Mouse (Mus musculus): ENCODE results near the gene Slc39a2.
"Not testable (repeated sequence)": the region's sequence is repeated elsewhere in the genome, so short reads cannot be mapped to it uniquely, and the experiment has no call there.

Slc39a2 gene

GRCm38 (mm10) chr14:51902806-51903710, 10.4 kb downstream of the Slc39a2 start:
- peak; percentile 69 for DNase-seq (ENCODE audit: low read depth, low spot score)

DNA sequence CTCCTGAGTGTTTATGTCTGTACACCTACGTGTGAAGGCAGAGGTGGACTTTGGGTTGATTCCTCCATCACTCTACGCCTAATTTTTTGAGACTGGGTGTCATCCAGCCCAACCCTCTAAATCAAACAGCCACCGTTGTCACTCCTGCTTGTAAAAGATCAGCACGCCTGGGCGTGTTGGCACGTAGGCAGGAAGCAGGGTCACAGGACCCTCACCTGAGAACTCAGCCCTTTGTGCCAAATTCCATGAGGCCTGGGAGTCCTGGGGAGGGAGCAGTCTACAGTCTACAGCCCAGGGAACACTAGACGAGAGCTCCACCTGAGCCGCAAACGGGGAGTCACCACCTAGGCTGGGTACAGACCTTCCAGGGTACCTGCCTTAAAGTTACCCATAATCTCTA, 11.1 kb downstream of the Slc39a2 start:
- no peak for DNase-seq (ENCODE audit: low read depth, low spot score)

DNA sequence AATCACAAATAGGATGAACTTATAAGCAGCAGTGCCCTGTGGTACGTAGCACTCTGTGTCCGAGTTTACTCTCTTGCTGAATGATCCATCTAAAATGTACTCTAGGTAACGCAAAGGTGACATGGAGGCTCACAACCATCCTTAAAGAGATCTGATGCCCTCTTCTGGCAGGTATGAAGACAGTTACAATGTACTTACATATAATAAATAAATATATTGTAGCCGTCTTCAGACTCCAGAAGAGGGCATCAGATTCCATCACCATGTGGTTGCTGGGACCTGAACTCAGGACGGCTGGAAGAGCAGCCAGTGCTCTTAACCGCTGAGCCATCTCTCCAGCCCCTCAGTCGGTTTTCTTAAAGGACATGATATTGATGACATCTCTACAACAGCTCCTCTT, 12.0 kb downstream of the Slc39a2 start:
- DNase-seq (ENCODE audit: low read depth, low spot score), result peak; percentile 48

DNA sequence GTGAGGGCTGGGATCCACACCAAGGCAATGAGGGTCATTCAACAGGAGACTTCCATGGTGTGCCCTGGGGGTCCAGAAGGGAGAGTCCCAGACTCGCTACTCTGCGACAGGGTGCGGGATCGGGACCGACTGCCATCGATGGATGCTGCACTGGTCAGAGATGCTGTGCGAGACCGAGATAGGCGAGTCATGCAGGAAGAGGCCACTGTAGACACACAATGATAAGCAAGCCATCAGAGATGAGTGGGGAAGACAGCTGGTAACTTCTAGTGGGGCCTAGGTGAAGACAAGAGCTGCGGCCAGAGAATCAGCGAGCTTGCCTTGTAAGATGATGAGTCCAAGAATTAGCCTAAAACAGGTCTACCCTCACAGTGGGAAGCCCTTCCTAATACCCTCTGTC, 13.4 kb downstream of the Slc39a2 start:
- no peak for DNase-seq (ENCODE audit: low read depth, low spot score)

DNA sequence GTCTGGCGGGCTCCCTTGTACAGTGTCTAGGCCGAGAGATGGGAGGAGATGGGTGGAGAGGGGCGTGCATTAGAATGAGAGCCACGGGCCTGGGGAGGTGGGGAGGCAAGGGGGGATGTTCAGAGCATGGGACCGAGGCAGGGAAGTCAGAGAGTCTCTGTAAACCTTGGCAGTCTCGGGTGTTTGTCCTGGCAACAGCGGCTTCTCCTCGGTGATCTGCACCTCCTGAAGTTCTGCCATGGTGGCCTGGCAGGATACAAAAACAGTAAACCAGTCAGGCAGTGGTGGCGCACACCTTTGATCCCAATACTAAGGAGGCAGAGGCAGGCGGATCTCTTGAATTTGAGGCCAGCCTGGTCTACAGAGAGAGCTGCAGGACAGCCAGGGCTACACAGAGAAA, 18.6 kb downstream of the Slc39a2 start:
- DNase-seq (ENCODE audit: low read depth, low spot score), result no peak

DNA sequence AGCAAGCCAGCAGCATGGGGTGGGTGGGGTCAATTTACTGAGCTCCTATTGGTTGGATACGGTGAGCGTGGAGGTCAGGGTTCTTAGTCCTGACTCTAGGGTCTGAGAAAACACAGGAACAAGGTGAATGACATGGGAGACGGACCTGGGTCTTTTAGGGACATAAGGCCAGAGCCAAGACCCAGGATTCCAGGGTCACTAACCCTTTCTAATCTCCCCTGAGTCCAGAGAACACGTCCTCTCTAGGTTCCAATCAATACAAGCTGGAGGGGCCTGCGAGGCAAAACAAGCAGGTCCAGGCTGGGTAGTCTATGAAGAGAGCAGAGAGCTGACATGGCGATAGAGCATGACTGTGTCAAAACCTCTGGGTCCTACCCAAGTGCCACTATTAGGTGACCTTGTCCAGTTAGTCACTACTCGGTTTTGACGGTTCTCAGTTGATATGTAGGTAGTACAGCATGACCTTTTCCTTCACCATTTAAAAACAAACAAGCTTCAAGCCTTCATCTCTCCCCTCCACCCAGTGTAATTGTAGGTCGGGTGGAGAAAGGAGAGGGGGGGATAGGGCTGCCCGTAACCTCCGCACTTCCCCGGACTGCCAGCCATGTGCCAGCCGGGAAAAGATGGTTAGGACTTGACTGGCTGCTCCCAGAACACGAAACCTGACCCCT, 19.8 kb downstream of the Slc39a2 start:
- peak; percentile 32 for DNase-seq (ENCODE audit: low read depth, low spot score)

- DNase-seq (ENCODE audit: low read depth, low spot score), result peak; percentile 86
These were observed 20.6 kb downstream of the Slc39a2 start for GRCm38 (mm10) chr14:51913062-51913959.

GRCm38 (mm10) chr14:51913960-51914762, 21.5 kb downstream of the Slc39a2 start, which contains the start of gene Ndrg2:
TSS of gene Ndrg2 (minus strand) at chr14:51914158.
- peak; percentile 53 for DNase-seq (ENCODE audit: low read depth, low spot score)

- DNase-seq (ENCODE audit: low read depth, low spot score), result no peak
These were observed 22.3 kb downstream of the Slc39a2 start for GRCm38 (mm10) chr14:51915030-51915429.

DNA sequence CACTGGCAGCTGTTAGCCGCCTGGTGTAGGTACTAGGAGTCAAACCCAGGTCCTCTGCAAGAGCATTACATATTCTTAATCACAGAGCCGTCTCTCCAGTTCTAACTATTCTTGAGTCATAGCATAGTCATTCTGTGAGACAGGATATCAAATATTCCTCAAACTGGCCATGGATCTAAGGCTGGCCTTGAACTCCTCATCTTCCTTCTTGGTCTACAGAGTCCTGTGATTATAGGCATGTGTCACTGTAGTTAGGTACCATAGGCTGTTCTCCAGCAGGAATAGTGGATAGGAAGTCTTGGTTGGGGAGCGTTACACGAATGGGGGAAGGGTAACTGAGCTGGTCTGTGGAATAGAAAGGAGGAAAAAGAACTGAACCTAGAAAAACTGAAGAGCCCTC, 23.9 kb downstream of the Slc39a2 start:
- no peak for DNase-seq (ENCODE audit: low read depth, low spot score)

GRCm38 (mm10) chr14:51918125-51918524, 25.4 kb downstream of the Slc39a2 start, which contains the start of gene Tppp2:
TSS of gene Tppp2 (plus strand) at chr14:51918425.
- no peak for DNase-seq (ENCODE audit: low read depth, low spot score)

- DNase-seq (ENCODE audit: low read depth, low spot score), result no peak
These were observed 26.3 kb downstream of the Slc39a2 start for GRCm38 (mm10) chr14:51918966-51919365.

DNA sequence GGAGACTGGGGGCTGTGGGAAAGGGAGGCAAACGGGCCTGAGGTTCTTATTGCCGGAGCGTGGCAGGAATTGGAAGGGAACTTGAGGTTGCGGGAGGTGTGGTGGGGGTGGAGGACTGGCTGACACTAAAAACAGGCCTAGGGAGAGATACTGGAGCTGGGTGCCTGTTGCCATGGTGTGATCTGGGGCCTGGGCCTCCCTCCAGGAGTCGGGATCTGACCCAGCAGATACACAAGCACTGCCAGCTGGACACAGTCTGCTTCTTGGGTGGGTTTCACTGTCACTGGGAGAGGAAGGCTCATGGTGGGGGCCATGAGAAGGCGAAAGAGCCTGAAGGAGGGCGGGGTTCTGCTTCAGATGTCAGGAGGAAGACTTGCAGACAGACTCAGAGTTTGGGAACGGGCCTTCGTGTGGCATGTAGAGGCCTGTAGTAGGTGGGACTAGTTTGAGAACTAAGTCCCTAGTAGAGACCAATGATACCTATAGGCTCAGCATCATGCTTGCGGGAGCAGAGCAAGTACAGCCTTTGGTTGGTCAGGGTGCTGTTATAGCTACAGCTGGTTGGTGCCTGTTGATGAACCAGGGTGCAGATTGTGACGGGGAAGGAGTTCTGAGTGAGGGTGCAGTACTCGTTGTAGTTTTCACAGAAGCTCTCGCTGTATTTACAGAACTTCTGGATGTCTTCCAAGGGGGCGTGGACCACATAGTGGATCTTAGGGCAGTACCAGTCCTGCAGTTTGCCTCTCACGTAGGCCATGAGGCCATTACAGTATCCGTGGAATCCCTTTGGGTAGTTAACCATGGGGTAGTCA, 29.3 kb downstream of the Slc39a2 start:
- no peak for DNase-seq (ENCODE audit: low read depth, low spot score)

GRCm38 (mm10) chr14:51922571-51922865, 29.8 kb downstream of the Slc39a2 start, which contains the start of gene Rnase13:
TSS of gene Rnase13 (minus strand) at chr14:51922773.
- DNase-seq (ENCODE audit: low read depth, low spot score), result no peak

GRCm38 (mm10) chr14:51922910-51923309, 30.2 kb downstream of the Slc39a2 start:
- DNase-seq (ENCODE audit: low read depth, low spot score), result no peak

GRCm38 (mm10) chr14:51923492-51923891, 30.8 kb downstream of the Slc39a2 start:
- no peak for DNase-seq (ENCODE audit: low read depth, low spot score)

DNA sequence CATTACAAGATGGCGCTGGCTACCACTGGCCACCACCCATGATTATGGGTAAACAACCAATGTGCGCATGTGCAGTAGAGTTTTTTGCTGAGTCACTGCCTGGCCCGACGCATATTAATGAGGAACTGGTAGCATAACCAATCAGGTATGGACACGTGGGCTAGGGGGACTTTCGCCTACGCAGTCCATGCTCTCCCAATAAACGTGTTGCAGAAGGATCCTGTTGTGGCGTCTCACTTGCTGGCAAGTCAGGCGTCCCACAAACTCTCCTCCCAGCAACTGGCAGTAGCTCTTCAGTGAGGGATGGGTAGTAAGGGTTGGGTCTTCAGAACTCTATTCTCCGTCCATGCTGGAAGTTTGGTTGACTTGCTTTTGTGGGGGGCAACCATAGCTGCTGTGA, 34.2 kb downstream of the Slc39a2 start:
- not testable (repeated sequence) for DNase-seq (ENCODE audit: low read depth, low spot score)

- DNase-seq (ENCODE audit: low read depth, low spot score), result no peak
These were observed 36.7 kb downstream of the Slc39a2 start for GRCm38 (mm10) chr14:51929309-51929943.

GRCm38 (mm10) chr14:51929968-51930367, 37.3 kb downstream of the Slc39a2 start:
- no peak for DNase-seq (ENCODE audit: low read depth, low spot score)

- DNase-seq (ENCODE audit: low read depth, low spot score), result peak; percentile 76
These were observed 38.1 kb downstream of the Slc39a2 start for GRCm38 (mm10) chr14:51930824-51931223.
